Mouse (Mus musculus) urinary bladder, postnatal 0 days (tissue): ENCODE measurements around the gene Myo1h. TPM values are rescaled to one million over a fixed set of nuclear protein-coding genes. Genes with fewer than 3 reads are reported as not detected.

Experiments
- microRNA-seq: library from miRNA; unstranded; fragments of <30 nt; microRNA quantifications from one replicate; pipeline ENCODE4, GENCODE M21; 2016
- polyA plus RNA-seq: library from polyadenylated mRNA; unstranded; fragments of >200 nt; fragmentation: Nextera tagmentation; extraction: Ambion mirVana; gene quantifications from 2 replicates; pipeline ENCODE4 v1.2.1, GENCODE M21; 2015

Gene Myo1h
- 3.1 and 4.0 TPM in 2 replicates for polyA plus RNA-seq

DNA sequence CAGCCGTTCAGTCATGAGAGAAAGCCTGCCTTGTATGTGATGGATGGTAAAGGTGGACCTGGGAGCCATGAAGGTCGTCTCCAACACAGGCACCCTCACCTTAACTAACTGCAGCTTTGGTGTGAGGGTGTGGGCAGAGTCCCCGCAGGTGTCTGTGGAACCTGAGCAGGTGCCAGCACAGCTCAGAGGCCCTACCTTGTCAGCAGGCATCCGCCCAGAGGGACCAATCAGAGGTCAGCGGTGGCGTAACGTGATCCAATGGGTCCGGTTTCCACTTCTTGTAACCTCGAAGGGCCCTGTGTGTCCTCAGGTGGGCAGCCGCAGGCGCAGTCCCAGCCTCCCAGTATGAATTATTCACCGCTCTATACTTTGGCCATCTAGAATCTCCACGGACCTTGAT, at the start of gene Myo1h:
Gene Myo1h (plus strand): TSS at position 293 of the 400 bp plus-strand sequence.

GRCm38 (mm10) chr5:114273693-114274402, 15.1 kb upstream of the Myo1h start, which contains the start of gene Foxn4:
TSS of gene Foxn4 (minus strand) at chr5:114273807.

DNA sequence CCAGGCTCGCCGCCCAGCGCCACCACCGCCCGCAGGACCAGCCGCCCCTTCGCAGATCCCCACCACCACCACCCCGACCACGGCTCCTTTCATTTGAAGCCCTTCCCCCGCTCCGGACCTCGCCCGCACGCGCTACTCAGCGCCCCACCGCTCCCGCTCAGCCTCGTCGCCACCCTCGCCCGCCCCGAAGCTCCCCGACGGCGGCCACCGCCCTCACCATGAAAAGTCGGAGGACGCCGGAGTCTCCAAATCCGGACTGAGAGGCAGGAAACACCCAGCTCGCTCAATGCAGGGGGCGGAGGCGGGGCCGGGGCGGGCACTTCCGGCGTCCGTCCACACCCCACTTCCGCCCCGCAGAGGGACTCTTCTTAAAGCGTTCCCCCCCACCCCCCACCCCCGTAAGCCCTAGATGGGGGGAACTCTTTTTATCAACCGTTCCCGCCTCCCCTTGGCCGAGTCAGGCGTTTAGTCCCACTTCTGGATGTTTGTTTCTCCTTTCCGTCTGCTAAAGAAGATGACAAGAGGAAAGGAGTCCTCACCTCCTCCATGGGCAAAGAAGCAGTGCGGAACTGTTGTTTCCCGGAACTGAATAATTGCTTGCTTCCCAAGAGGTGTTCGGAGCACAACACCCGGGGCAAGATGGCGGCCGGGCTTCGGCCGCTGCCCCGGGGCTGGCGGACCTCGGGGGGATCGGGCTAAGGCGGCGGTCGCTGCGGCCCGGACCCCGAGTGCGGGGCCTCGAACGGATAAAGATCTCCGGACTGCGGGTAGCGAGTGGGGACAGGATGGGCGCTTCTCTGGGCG, 91.4 kb downstream of the Myo1h start, which contains the start of the genes Kctd10 and Ube3b:
Gene Kctd10 (minus strand): TSS at position 300 of the 804 bp plus-strand sequence.
Gene Ube3b (plus strand): TSS at position 399 of the 804 bp plus-strand sequence.

Small RNA genes lying within 50 kb of the gene (microRNA-seq; reads per million reads assigned to microRNA genes)
- not detected for gene Mir7027

Other genes with a start within 250 kb of the Myo1h start
- gene Usp30, start 223.7 kb upstream of the Myo1h start, polyA plus RNA-seq: 5.6 and 7.1 TPM in 2 replicates
- not detected in 2 replicates for gene Svop, start 197.6 kb upstream of the Myo1h start, polyA plus RNA-seq
- 6.0 and 6.7 TPM in 2 replicates for gene Alkbh2, start 160.9 kb upstream of the Myo1h start, polyA plus RNA-seq
- gene Ung, start 158.8 kb upstream of the Myo1h start, polyA plus RNA-seq: 12.4 and 15.8 TPM in 2 replicates
- gene Acacb, start 142.6 kb upstream of the Myo1h start, polyA plus RNA-seq: 1.4 and 1.5 TPM in 2 replicates
- not detected in 2 replicates for gene Foxn4, start 15.4 kb upstream of the Myo1h start, polyA plus RNA-seq
- 162 and 192 TPM in 2 replicates for gene Kctd10, start 91.3 kb downstream of the Myo1h start, polyA plus RNA-seq
- 22.5 and 25.0 TPM in 2 replicates for gene Ube3b, start 91.4 kb downstream of the Myo1h start, polyA plus RNA-seq
- 16.5 and 24.9 TPM in 2 replicates for gene Mmab, start 154.9 kb downstream of the Myo1h start, polyA plus RNA-seq
- gene Mvk, start 155.1 kb downstream of the Myo1h start, polyA plus RNA-seq: 35.8 and 69.6 TPM in 2 replicates